Mouse (Mus musculus) embryonic fibroblast, embryonic 13.5 days (primary cell): ENCODE results near the gene Hunk. TPM values are rescaled to one million over a fixed set of nuclear protein-coding genes. Genes with fewer than 3 reads are reported as not detected.

ENCODE experiments used
- H3K27ac ChIP-seq: 2 replicates; pipeline ENCODE4 v1.5.1; 2012; ENCODE audit warnings: low read length, control low read depth, inconsistent platforms; ENCODE audit not compliant: insufficient read depth
- H3K4me1 ChIP-seq: 2 replicates; pipeline ENCODE4 v1.6.1; 2011; ENCODE audit warnings: low read length; ENCODE audit not compliant: control insufficient read depth, insufficient read depth
- H3K4me3 ChIP-seq: 2 replicates; pipeline ENCODE4 v1.5.1; 2011; ENCODE audit warnings: mild to moderate bottlenecking, control low read depth, low read length; ENCODE audit not compliant: insufficient read depth
- CTCF ChIP-seq: IDR thresholded peaks from 2 replicates; pipeline ENCODE4 v1.5.1; 2011; ENCODE audit warnings: mild to moderate bottlenecking, control low read depth, low read length, moderate library complexity, borderline replicate concordance; ENCODE audit not compliant: insufficient read depth
- POLR2A ChIP-seq: IDR thresholded peaks from 2 replicates; pipeline ENCODE4 v1.6.1; 2011; ENCODE audit warnings: low read depth, mild to moderate bottlenecking, control low read depth, low read length, moderate library complexity
- polyA plus RNA-seq: library from polyadenylated mRNA; stranded (reverse); fragments of >200 nt; gene quantifications from 2 replicates; pipeline ENCODE4 v1.2.4, GENCODE M21; 2011; ENCODE audit warnings: low read depth; ENCODE audit not compliant: missing spikeins, insufficient read length

Hunk gene
- polyA plus RNA-seq, 1 experiment: 8.2 TPM

DNA sequence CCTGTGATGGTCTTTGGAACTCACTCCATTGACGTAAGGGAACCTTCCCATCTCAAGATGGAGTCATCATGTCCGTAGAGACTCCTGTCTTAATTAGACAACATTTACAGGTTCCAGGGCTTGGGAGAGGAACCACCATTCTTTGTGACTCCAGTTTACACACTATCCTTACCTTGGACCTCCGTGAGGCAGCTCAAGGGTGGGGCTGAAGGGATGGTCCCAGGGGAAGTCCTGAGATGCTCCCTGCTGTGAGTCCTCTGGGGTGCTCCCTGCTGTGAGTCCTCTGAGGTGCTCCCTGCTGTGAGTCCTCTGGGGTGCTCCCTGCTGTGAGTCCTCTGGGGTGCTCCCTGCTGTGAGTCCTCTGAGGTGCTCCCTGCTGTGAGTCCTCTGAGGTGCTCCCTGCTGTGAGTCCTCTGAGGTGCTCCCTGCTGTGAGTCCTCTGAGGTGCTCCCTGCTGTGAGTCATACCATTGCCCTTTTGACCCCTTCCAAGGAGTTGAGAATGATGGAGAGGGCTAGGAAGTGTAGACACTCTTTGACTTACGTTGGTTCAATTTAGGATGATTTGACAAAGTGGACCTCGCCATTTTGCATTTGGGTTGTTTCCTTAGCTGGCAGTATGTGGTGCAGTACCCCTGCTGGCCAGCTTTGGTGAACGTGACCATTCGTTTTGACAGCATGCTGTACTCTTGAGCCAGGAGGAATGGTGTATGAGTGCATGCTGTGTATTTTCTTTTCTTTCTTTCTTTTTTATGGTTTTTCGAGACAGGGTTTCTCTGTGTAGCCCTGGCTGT is 42.2 kb downstream of the Hunk start:
- H3K4me1 ChIP-seq: no peaks in the 10 kb centered on the region
- H3K4me3 ChIP-seq: no peak overlapping the region
- no peak overlapping the region for H3K27ac ChIP-seq
- no peak for TF ChIP-seq POLR2A
- TF ChIP-seq CTCF: no peak

DNA sequence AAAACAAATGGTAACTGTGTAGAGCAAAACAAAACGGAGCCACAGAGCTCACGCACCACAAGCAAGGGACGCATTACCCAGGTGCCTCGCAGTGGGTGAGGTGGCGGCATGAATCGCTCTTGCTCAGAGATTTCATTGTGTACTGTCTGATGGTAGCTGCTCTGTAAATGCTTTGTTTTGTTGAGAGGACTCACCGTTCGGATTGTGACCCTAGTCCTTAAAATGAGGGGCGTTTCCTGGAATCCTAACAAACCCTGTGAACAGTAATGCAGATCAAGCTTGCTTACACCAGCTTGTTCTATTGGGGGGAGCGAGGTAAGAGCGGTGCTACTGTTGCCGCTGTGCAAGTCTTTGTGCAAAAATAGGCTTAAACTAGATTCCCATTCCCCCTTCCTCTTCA is 47.7 kb downstream of the Hunk start:
- peaks cover 2% of the 10 kb centered on the region; the same call in 1 of the 2 replicates for H3K4me1 ChIP-seq
- H3K4me3 ChIP-seq: no peak overlapping the region
- no peak overlapping the region for H3K27ac ChIP-seq
- TF ChIP-seq POLR2A (no peak), CTCF (no peak)

DNA sequence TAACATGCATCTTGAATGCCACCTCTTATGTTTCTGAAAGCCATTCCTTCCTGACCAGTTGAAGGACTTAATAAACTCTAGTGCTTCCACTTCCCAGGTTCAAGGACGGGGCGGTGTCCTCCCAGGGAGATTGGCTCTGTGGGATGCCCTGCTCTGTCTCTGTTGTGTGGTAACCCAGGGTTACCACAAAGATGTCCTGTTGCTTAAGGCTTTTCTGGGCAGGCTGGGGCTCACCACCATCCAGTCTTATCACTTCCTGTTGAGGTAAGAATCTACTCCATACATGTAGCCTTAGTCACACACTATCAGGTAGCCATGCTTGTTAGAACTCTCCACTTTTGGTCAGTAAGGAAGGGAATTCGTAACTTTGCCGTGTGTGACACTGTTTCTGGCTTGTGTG is 49.4 kb downstream of the Hunk start:
- TF ChIP-seq POLR2A (no peak), CTCF (no peak)
- Histone ChIP-seq H3K4me1 (peaks cover 2% of the 10 kb centered on the region; the same call in 1 of the 2 replicates), H3K27ac (no peak overlapping the region), H3K4me3 (no peak overlapping the region)

DNA sequence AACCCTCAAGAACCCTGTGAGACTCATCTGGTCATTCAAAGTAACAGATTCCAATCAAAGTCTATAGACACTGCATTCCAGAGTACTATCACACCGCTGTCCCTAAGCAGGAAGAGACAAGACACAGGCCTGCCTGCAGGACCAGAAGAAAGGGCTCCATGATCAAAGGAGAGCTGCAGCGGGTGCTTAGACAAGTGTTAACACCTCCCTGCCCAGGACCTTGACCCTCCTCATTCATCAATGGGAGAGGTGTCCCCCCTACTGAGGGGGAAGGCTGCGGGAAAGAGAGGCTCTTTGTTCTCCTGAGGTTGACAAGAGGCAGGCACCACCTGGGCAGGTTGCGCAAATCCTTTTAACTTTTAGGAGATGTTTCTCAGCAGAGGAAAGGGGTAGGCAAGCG is 51.5 kb downstream of the Hunk start:
- H3K4me1 ChIP-seq: peaks cover 2% of the 10 kb centered on the region; the same call in 1 of the 2 replicates
- H3K4me3 ChIP-seq: no peak overlapping the region
- TF ChIP-seq CTCF: no peak
- TF ChIP-seq POLR2A: no peak
- H3K27ac ChIP-seq: no peak overlapping the region

DNA sequence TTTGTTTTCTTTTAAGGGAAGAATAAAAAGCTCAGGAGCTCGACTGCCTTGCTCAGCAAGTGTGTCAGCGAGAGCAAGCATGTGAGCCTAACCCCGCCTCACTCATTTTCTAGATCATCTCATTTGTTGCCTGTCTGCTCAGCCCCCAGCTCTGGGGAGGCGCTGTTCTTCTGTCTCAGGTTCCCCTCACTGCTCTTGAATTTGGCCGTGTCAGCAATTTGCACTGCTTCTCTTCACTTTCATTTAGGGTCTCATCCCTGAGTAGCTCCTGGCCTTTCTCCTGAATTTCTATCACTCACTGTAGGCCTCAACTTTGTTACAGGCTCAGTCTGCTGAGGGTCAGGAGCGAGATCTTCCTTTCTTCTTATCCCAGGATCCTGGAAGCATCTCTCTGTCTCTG is 53.7 kb downstream of the Hunk start:
- no peak overlapping the region for H3K4me3 ChIP-seq
- H3K4me1 ChIP-seq: peaks cover 2% of the 10 kb centered on the region; the same call in 1 of the 2 replicates
- TF ChIP-seq POLR2A (no peak), CTCF (no peak)
- no peak overlapping the region for H3K27ac ChIP-seq

DNA sequence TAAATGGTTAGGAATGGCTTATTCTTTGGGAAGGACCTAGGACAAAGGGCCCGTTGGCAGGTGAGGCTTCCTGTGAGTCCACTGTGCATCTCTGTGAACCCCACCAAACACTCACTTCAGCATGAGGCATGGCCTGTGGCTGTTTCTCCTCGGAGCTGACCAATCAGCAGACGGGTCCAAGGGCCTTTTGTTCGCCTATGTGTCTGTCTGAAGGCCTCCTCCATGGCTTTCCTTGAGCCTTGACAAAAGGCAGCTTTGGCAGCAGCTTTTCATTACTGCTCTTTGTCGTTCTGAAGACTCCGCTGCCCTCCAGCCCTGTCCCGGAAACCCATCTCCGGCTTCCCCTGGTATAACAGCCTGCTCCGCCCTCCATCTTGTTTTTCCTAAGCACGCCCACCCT is 54.8 kb downstream of the Hunk start:
- H3K4me3 ChIP-seq: no peak overlapping the region
- H3K4me1 ChIP-seq: peaks cover 2% of the 10 kb centered on the region; the same call in 1 of the 2 replicates
- no peak overlapping the region for H3K27ac ChIP-seq
- TF ChIP-seq CTCF: no peak
- TF ChIP-seq POLR2A: no peak

DNA sequence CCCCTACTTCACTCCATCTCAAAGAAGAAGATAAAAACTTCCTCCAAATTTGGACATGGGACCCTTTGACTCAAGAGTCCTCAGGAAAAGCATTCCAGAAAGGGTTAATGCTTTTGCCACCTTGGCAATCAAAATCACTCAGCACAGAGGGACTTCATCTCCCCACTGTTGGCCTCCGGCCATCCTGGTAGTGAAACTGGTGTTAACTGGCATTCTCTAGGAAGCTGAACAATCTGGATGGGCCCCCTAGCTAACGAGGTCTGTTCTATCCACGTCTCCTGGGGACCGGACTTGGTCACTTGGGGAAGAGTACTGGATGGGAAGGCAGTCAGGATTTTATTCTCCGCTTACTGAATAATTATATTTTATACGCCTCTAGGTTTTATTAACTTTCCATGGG is 57.2 kb downstream of the Hunk start:
- Histone ChIP-seq H3K4me3 (no peak overlapping the region), H3K27ac (no peak overlapping the region), H3K4me1 (no peaks in the 10 kb centered on the region)
- no peak for TF ChIP-seq POLR2A
- TF ChIP-seq CTCF: no peak

DNA sequence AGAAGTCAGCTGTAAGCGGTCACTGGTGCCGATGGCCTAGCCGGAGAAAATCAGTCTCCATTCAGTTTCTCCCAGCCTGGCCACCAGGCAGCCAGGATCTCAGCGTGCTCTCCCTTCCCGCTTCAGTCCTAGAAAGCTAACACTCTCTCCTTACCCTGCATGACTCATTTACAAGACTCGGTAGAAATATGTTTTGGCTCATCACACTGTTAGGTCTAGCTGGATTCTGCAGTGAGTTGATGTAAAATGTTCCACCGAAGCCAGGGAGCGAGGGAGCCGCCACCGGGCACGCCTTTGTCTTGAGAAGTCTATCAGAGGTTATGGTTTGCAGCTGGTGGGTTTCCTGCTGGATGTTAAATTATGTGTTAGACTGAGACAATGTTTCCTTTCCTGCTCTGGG is 67.4 kb downstream of the Hunk start:
- TF ChIP-seq POLR2A (no peak), CTCF (no peak)
- Histone ChIP-seq H3K27ac (peak overlapping the region; percentile 13), H3K4me3 (no peak overlapping the region), H3K4me1 (peaks cover 8% of the 10 kb centered on the region)

DNA sequence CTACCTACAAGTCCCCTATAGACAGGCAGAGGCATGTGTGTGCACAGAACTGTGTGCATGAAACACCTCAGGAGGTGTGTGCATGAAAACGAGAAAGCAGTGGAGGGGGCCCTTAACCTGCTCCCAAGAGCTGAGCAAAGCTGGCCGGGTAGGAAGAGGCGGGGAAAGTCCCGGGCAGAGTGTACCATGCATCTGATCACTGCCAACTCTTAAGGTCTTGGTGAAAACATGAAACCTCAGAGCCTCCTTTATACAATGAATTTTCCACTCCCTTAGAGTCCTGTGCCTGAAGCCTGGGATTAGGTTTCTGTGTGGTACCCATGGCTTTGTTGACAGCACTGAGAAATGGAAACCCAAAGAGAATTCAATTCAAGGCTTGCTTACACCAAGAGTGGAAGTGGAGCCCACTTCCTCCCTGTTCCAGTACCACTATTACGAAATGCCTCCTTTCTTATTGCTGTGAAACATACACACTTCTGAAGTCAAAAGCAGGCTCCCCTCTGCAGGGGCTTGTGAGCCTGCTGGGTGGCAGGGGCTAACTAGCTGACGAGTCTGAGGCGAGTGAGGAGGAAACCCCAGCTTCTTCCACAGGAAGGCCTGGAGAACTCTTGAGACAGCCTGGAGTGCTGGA is 70.8 kb downstream of the Hunk start:
- H3K4me3 ChIP-seq: no peak overlapping the region
- peaks cover 23% of the 10 kb centered on the region for H3K4me1 ChIP-seq
- TF ChIP-seq CTCF: no peak
- TF ChIP-seq POLR2A: no peak
- H3K27ac ChIP-seq: no peak overlapping the region

DNA sequence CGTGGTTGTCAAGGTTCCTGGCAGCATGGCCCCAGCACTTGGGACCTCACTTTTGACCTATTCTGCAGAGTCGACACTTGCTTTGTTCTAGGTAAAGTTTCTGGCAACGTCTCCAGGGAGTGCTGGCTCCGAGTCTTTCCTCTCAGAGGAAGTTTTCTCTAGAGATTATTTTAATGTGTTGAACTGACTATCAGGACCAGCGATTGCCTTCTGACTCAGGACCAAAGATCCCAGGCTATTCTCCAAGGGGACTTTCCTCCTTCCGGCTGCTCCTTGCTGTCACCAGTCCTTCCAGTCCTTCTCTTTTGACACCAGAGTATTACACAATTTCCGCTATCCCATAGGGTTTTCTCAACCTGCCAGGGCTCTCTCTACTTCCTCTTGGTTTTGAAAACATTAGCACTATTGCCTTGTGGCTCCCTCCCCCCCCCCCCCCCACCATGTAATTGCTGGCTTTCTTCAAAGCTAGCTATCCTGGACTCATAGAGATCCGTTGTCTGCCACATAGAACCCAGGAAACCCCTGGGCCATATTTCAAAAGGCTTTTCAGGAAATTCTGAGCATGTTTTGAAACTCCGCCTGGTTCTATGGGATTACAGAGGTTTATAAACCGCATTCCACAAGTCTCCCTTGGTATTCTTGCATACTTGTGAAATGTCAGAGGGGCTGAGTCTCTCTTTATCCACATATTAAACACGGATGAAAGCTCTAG is 73.2 kb downstream of the Hunk start:
- TF ChIP-seq POLR2A: no peak; the same call in 1 of the 2 replicates
- no peak overlapping the region for H3K4me3 ChIP-seq
- H3K4me1 ChIP-seq: peaks cover 25% of the 10 kb centered on the region
- H3K27ac ChIP-seq: peak overlapping the region; percentile 24

DNA sequence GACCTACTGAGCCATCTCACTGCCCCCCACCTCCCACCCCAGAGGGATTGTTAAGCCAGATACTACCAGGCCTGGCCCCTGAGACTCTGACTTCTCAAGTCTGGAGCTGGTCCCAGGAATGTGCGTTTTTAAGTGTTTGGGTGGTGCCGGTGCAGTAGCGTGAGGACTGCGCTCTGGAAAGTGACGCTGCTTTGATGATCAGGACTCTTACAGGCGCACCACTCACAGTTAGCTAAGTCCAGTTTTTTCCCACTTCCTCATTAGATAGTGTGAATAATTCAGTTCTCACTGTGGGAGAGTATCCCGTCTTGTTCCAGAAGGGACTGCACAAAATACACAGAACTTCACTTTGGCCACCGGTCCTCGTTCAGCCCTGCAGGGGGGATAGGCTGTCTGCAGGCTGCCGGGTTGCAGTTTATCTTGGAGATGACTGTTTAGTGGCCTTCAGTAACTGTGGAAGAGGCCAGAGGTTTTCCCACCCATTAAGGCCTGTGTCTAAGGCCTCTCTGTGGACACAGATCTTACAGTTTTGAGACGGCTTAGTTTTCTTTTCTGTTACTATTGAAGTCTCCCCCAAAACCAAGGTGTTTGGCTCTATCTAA is 75.6 kb downstream of the Hunk start:
- Histone ChIP-seq H3K4me3 (no peak overlapping the region), H3K4me1 (peaks cover 25% of the 10 kb centered on the region), H3K27ac (no peak overlapping the region)
- TF ChIP-seq POLR2A: no peak
- no peak for TF ChIP-seq CTCF
